Mouse (Mus musculus) fat pad, adult 2 months (tissue): ENCODE measurements around the gene Sct.
"Not testable (repeated sequence)": the region's sequence is repeated elsewhere in the genome, so short reads cannot be mapped to it uniquely, and the experiment has no call there.

ENCODE experiments used
- DNase-seq: peaks from one replicate; pipeline ENCODE4 v3.0.0-alpha.2; 2011; ENCODE audit warnings: low read depth, low spot score; ENCODE audit errors: extremely low read depth

Gene Sct

GRCm38 (mm10) chr7:141291921-141292582 is 13.1 kb upstream of the Sct start, which contains the start of gene Drd4:
Gene Drd4 (plus strand): TSS chr7:141292006.
- no peak for DNase-seq

GRCm38 (mm10) chr7:141288042-141288441 is 9.1 kb upstream of the Sct start:
- no peak for DNase-seq

- DNase-seq, result no peak
Observed at GRCm38 (mm10) chr7:141282756-141283155, 3.8 kb upstream of the Sct start.

- no peak for DNase-seq
Observed at GRCm38 (mm10) chr7:141281442-141281841, 2.5 kb upstream of the Sct start.

- DNase-seq, result no peak
Observed at GRCm38 (mm10) chr7:141277701-141278678, 943 bp downstream of the Sct start.

- no peak for DNase-seq
Observed at GRCm38 (mm10) chr7:141276546-141276945, 2.4 kb downstream of the Sct start, which contains the start of gene Cdhr5. Gene Cdhr5 (minus strand): TSS chr7:141276786.

GRCm38 (mm10) chr7:141275356-141275755 is 3.6 kb downstream of the Sct start:
- DNase-seq, result no peak

DNA sequence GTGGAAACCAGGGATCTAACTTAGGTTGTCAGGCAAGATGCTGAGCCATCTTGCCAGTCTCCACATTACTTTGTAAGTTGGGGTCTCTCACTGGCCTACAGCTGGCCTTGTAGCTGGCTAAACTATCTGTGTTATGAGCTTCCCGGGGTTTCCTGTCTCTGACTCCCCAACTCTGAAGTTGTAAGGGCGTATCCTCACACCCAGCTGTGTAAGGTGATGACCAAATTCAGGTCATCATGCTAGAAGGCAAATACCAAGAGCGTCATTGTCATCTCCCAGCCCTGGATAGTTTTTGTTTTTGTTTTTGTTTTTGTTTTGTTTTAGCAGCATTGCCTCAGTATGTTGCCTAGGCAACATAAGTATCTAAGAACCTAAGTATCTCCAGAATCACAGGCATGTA is 8.3 kb downstream of the Sct start:
- DNase-seq, result no peak

DNA sequence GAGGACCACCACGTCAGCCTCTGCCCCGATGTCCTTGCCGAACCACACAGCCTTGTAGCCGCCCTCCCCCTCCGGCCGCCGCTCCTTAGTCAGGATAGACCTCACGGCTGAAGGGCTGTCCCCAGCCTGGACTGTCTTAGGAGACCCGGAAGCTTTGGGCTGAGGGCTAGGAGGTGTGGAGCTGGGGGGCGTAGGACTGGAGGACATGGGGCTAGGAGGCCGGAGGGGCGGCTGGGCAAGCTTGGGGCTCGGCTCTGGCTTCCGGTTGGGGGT is 9.7 kb downstream of the Sct start:
- DNase-seq, result no peak

- no peak for DNase-seq
Observed at GRCm38 (mm10) chr7:141268466-141269272, 10.3 kb downstream of the Sct start.

- no peak for DNase-seq
Observed at GRCm38 (mm10) chr7:141265739-141266561, 13.0 kb downstream of the Sct start, which contains the start of gene Irf7. Gene Irf7 (minus strand): TSS chr7:141266481.

DNA sequence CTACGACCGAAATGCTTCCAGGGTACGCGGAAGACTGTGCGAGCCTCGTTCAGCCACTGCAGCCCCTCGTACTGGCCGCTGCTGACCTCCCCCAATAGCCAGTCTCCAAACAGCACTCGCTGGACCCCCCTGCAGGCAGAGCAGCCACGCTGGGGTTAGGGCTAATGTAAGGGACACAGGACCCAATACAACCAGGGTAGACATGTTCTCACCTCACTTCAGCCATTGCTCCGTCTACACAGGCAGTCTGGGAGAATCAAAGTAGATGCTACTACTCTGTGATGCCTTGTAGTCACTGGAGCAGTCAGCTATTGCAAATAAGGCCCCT is 13.6 kb downstream of the Sct start:
- no peak for DNase-seq

GRCm38 (mm10) chr7:141264761-141265410 is 14.0 kb downstream of the Sct start:
- DNase-seq, result no peak

GRCm38 (mm10) chr7:141264041-141264700 is 14.8 kb downstream of the Sct start:
- no peak for DNase-seq

DNA sequence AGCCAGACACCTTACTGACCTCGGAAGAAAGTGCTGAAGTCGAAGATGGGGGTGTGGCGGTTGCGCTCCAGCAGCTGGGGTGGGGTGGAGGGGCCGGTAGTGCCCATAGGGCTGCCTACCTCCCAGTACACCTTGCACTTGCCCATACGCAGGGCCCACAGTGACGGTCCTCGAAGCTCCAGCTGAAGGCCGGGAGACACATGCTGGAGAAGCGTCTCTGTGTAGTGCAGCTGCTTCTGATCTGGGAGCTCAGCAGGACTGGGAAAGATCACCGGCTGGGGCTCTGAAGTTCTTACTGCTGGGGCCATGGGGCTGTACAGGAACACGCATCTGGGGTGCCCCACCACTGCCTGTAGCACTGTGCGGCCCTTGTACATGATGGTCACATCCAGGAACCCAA is 15.3 kb downstream of the Sct start:
- no peak for DNase-seq

DNA sequence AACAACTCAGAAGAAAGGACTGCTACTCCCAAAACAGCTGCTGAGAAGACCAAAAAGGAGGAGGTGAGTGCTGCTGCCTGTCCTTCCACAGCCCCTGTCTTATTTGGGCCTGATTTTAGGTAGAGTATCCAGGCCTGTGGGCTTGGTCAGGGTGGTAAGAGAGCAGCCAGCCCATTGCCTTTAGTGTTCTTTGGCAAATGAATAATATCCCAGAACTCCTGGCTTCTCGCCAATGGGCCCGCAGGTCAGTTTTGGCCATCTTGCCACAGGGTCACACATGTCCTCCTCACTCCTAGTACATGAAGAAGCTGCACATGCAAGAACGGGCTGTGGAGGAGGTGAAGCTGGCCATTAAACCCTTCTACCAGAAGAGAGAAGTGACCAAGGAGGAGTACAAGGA is 17.5 kb downstream of the Sct start:
- DNase-seq, result no peak

GRCm38 (mm10) chr7:141256159-141256558 is 22.8 kb downstream of the Sct start:
- DNase-seq, result no peak

GRCm38 (mm10) chr7:141250486-141250885 is 28.4 kb downstream of the Sct start:
- not testable (repeated sequence) for DNase-seq

GRCm38 (mm10) chr7:141231551-141231950 is 47.4 kb downstream of the Sct start:
- DNase-seq, result no peak

GRCm38 (mm10) chr7:141231111-141231510 is 47.8 kb downstream of the Sct start:
- no peak for DNase-seq
